Mouse (Mus musculus) hindbrain, embryonic 16.5 days (tissue): ENCODE measurements around the gene Slc45a2. TPM values are rescaled to one million over a fixed set of nuclear protein-coding genes. Genes with fewer than 3 reads are reported as not detected.

Source experiments
- ATAC-seq: fragments of 200-750 bp; cut with Nextera tagmentation; 2 replicates; pipeline ENCODE4 v1.8.0; 2017; ENCODE audit warnings: moderate TSS enrichment, moderate library complexity
- H3K27ac ChIP-seq: fragments of 300-500 bp; sonication (generic); 2 replicates; pipeline ENCODE4 v1.5.1; 2014; ENCODE audit warnings: low read depth, mild to moderate bottlenecking, control low read depth, low read length, moderate library complexity
- H3K27me3 ChIP-seq: fragments of 300-500 bp; sonication (generic); replicated peaks from 2 replicates; pipeline ENCODE4 v1.6.1; 2014; ENCODE audit warnings: low read length; ENCODE audit not compliant: control insufficient read depth, insufficient read depth
- H3K36me3 ChIP-seq: fragments of 300-500 bp; sonication (generic); 2 replicates; pipeline ENCODE4 v1.6.1; 2014; ENCODE audit warnings: mild to moderate bottlenecking, low read length, moderate library complexity, mixed read lengths; ENCODE audit not compliant: control insufficient read depth, insufficient read depth
- H3K4me1 ChIP-seq: fragments of 300-500 bp; sonication (generic); 2 replicates; pipeline ENCODE4 v1.6.1; 2014; ENCODE audit warnings: low read depth, low read length; ENCODE audit not compliant: control insufficient read depth, insufficient read depth
- H3K4me2 ChIP-seq: fragments of 300-500 bp; sonication (generic); 2 replicates; pipeline ENCODE4 v1.6.1; 2014; ENCODE audit warnings: mild to moderate bottlenecking, low read length, control low read depth, moderate library complexity
- H3K4me3 ChIP-seq: fragments of 300-500 bp; sonication (generic); 2 replicates; pipeline ENCODE4 v1.5.1; 2014; ENCODE audit warnings: mild to moderate bottlenecking, low read length, control low read depth, moderate library complexity
- H3K9ac ChIP-seq: fragments of 300-500 bp; sonication (generic); 2 replicates; pipeline ENCODE4 v1.6.1; 2014; ENCODE audit warnings: low read depth, mild to moderate bottlenecking, control low read depth, low read length, moderate library complexity
- H3K9me3 ChIP-seq: fragments of 300-500 bp; sonication (generic); 2 replicates; pipeline ENCODE4 v1.6.1; 2014; ENCODE audit warnings: mild to moderate bottlenecking, low read length, moderate library complexity; ENCODE audit not compliant: control insufficient read depth
- WGBS: fragments of 180-500 bp; shearing (Covaris S2); extraction: QIAGEN DNeasy Blood & Tissue Kit; methylation state at CpG from one replicate; pipeline ENCODE4 v1.1.7; 2014; 5-methylcytosine and 5-hydroxymethylcytosine counted together
- polyA plus RNA-seq: library from polyadenylated mRNA; unstranded; fragments of >200 nt; fragmentation: Nextera tagmentation; extraction: Ambion mirVana; gene quantifications from 2 replicates; pipeline ENCODE4 v1.2.1, GENCODE M21; 2015

Slc45a2 gene
- 0.14 and 0.24 TPM in 2 replicates for polyA plus RNA-seq

GRCm38 (mm10) chr15:11000421-11000820 is at the start of gene Slc45a2:
Gene Slc45a2, plus strand, starts transcription at chr15:11000721.
- H3K9me3 ChIP-seq: no peaks in the 10 kb centered on the region
- no peak within 1 kb of the TSS for H3K27ac ChIP-seq
- no peak within 1 kb of the TSS for H3K9ac ChIP-seq
- no peaks in the 10 kb centered on the region for H3K4me1 ChIP-seq
- peak within 1 kb of the TSS; percentile 3; the same call in 1 of the 2 replicates for H3K4me2 ChIP-seq
- no peak for ATAC-seq
- no peaks in the 10 kb centered on the region for H3K27me3 ChIP-seq
- H3K36me3 ChIP-seq: no peaks in the 10 kb centered on the region
- H3K4me3 ChIP-seq: no peak within 1 kb of the TSS
- WGBS: 63% methylated on average over 7 of the region's 7 CpGs

- Histone ChIP-seq H3K27me3 (no peaks in the 10 kb centered on the region), H3K36me3 (no peaks in the 10 kb centered on the region), H3K4me2 (peak within 1 kb of the TSS; percentile 53), H3K4me3 (peak within 1 kb of the TSS; percentile 25; the same call in 1 of the 2 replicates), H3K4me1 (peaks cover 4% of the 10 kb centered on the region), H3K9me3 (no peaks in the 10 kb centered on the region), H3K27ac (0 out of 2 replicates have a peak within 1 kb of the TSS, but pooled peaks have one; percentile 17), H3K9ac (peak within 1 kb of the TSS; percentile 35; the same call in 1 of the 2 replicates)
- 54% methylated on average over 23 of the region's 23 CpGs for WGBS
- ATAC-seq: peak; percentile 85
These were observed 48.4 kb upstream of the Slc45a2 start, which contains the start of gene C1qtnf3 for GRCm38 (mm10) chr15:10951951-10952759. Gene C1qtnf3, plus strand, starts transcription at chr15:10952332.

GRCm38 (mm10) chr15:10952760-10953305 is 47.7 kb upstream of the Slc45a2 start:
- Histone ChIP-seq H3K36me3 (no peaks in the 10 kb centered on the region), H3K9me3 (no peaks in the 10 kb centered on the region), H3K4me1 (peaks cover 4% of the 10 kb centered on the region), H3K9ac (no peak overlapping the region), H3K27ac (no peak overlapping the region), H3K4me3 (no peak overlapping the region), H3K4me2 (peak overlapping the region; percentile 53), H3K27me3 (no peaks in the 10 kb centered on the region)
- ATAC-seq: 0 out of 2 replicates have a peak, but pooled peaks have one; percentile 25
- WGBS: 30% methylated on average over 4 of the region's 4 CpGs

DNA sequence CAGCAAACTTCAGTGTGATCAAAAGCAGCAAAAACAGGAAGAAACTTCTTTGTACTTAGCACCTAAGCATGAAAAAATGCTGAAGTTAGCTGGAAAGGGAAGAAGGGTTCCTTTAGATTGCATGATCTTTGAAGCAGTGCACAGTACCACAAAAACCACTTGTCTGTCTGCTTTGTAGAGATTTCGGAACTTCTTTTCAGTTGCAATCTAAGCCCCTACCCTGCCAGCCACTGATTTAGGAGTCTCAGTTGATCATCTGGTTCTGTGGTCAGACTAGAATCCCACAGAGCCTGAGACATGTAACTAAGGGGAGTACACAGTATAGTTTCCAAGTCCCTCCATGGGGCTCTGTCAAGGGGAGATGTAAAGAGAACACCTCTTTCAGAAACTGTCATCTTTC is 47.1 kb upstream of the Slc45a2 start:
- Histone ChIP-seq H3K9ac (no peak overlapping the region), H3K4me3 (no peak overlapping the region), H3K27ac (no peak overlapping the region), H3K4me2 (no peak overlapping the region), H3K36me3 (no peaks in the 10 kb centered on the region), H3K27me3 (no peaks in the 10 kb centered on the region), H3K4me1 (peaks cover 4% of the 10 kb centered on the region), H3K9me3 (no peaks in the 10 kb centered on the region)
- ATAC-seq: no peak
- 65% methylated on average over 1 of the region's 1 CpGs for WGBS

DNA sequence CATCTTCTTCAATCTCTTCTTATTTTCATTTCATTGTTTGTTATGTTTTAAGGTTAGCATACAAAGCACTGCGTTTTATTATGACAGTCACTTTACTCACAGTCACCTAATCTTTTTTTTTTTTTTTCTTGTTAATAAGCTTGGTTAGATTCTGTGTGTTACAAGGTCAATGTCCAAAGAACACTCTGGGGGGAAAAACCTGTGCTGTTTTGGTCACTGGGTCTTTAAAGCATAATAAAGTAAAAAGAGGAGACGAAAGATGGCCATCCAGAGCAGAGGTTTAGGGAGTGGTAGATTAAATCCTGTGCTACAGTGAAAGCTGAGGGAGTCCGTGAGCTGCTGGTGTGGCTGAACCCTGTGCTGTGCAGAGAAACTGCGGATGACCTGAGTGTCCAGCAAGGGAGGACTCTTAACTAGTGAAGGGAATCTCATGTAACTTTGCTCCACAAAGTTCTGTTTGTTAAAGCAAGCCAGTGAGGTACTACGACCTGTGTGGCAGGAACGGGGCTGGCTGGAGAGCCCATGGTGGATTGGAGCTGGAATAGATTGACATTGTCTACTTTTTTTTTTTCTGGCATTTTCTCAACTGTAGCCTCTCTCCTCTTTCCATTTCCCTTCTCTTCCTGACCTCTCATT is 46.0 kb upstream of the Slc45a2 start:
- H3K4me3 ChIP-seq: no peak overlapping the region
- H3K4me1 ChIP-seq: peaks cover 4% of the 10 kb centered on the region
- no peak overlapping the region for H3K27ac ChIP-seq
- no peaks in the 10 kb centered on the region for H3K36me3 ChIP-seq
- 90% methylated on average over 6 of the region's 6 CpGs for WGBS
- no peaks in the 10 kb centered on the region for H3K27me3 ChIP-seq
- no peak overlapping the region for H3K9ac ChIP-seq
- no peak overlapping the region for H3K4me2 ChIP-seq
- no peak for ATAC-seq
- H3K9me3 ChIP-seq: no peaks in the 10 kb centered on the region

DNA sequence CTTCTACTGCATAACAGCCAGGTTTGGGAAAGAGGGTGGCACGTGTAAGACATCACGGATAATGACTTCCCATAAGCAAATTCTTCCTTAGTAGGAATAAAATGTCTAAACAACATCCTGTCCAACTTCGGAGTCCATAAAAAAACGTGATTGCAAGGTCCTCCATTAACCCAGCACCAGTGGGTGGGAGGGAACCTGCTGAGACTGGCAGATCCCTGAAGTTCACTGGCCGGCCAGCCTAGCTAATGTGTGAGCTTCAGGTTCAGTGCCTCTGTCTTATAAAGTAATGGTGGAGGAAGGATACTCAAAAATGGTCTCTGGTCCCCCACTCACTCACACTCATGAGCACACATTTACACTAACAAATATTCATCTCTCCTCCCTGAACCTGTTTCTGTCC is 45.4 kb upstream of the Slc45a2 start:
- WGBS: 74% methylated on average over 5 of the region's 5 CpGs
- no peaks in the 10 kb centered on the region for H3K36me3 ChIP-seq
- no peaks in the 10 kb centered on the region for H3K9me3 ChIP-seq
- no peak overlapping the region for H3K27ac ChIP-seq
- no peaks in the 10 kb centered on the region for H3K27me3 ChIP-seq
- no peak for ATAC-seq
- no peak overlapping the region for H3K4me3 ChIP-seq
- H3K4me2 ChIP-seq: no peak overlapping the region
- H3K4me1 ChIP-seq: peaks cover 4% of the 10 kb centered on the region
- H3K9ac ChIP-seq: no peak overlapping the region

DNA sequence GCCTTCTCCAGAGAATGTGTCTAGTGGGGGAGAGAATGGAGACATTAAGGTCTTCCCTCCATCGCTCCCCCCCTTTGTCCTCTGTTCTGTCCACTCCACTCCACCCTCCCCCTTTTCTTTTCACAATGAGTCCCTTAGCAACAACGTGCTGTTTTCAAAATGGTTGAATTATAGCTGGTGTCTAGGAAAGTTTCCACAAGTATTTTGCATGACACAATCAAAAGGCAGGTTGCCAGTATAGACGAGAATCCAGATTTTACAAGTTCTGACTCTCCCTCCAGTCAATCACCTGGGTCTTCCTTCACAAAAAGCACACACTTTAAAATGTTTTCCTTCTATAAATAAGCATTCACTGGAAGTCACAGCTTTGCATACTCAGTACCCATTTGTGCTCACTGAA is 43.8 kb upstream of the Slc45a2 start:
- H3K27ac ChIP-seq: no peak overlapping the region
- H3K36me3 ChIP-seq: no peaks in the 10 kb centered on the region
- no peak overlapping the region for H3K9ac ChIP-seq
- no peak overlapping the region for H3K4me3 ChIP-seq
- 45% methylated on average over 3 of the region's 3 CpGs for WGBS
- no peak overlapping the region for H3K4me2 ChIP-seq
- H3K27me3 ChIP-seq: no peaks in the 10 kb centered on the region
- ATAC-seq: no peak
- H3K9me3 ChIP-seq: no peaks in the 10 kb centered on the region
- H3K4me1 ChIP-seq: peaks cover 4% of the 10 kb centered on the region

DNA sequence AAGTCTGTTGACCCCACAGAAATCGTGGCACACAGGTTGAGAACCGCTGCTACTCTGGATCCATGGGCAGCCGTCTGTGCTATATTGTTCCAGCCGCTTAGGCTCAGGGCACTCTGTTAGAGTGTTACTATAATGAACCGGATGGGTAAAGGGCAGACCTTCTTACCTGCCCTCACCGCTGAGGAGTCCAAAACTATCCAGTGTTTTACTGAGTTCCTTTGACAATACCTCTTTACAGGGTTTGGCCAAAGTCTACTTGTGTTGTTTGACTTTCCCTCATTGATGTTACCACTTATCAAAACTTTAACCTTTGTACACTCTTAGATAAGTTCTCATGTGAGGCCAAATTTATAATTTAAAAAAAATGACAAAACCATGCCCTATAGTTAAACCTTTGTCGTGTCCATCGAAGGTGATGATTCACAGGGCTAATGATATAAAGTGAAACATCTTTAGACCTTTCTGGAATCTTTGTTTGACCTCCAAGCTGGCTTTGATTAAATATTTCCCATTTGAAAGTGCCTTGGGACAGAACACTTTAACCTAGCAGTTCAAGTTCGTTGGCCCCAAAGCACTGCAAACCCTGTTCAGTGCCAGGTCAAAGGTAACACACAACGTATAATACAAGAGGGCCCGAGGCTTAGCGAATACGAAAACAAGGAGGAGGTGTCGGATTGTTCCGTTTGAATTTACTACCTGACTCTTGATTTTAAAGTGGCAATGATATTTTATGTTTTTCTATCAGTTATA is 41.1 kb upstream of the Slc45a2 start:
- H3K4me2 ChIP-seq: no peak overlapping the region
- whole genome bisulfite sequencing: 93% methylated on average over 15 of the region's 15 CpGs
- H3K27ac ChIP-seq: no peak overlapping the region
- H3K4me1 ChIP-seq: no peaks in the 10 kb centered on the region
- H3K27me3 ChIP-seq: no peaks in the 10 kb centered on the region
- ATAC-seq: no peak
- no peak overlapping the region for H3K4me3 ChIP-seq
- H3K36me3 ChIP-seq: no peaks in the 10 kb centered on the region
- no peak overlapping the region for H3K9ac ChIP-seq
- no peaks in the 10 kb centered on the region for H3K9me3 ChIP-seq
